Mouse (Mus musculus) skeletal muscle tissue, adult 2 months (tissue): ENCODE data around the gene Map4k1.

Experiments
- DNase-seq: peaks from one replicate; pipeline ENCODE4 v3.0.0-alpha.2; 2012; ENCODE audit warnings: low read depth, low spot score

Gene Map4k1

GRCm38 (mm10) chr7:28981651-28982273 lies at the start of gene Map4k1, which contains the start of gene Eif3k:
Gene Map4k1, plus strand, starts transcription at chr7:28982050.
Gene Eif3k, minus strand, starts transcription at chr7:28981864.
- peak; percentile 100 for DNase-seq

GRCm38 (mm10) chr7:28932421-28933041 lies 49.3 kb upstream of the Map4k1 start:
- DNase-seq, result no peak

- no peak for DNase-seq
These were observed 48.0 kb upstream of the Map4k1 start for GRCm38 (mm10) chr7:28933825-28934224.

- no peak for DNase-seq
These were observed 45.1 kb upstream of the Map4k1 start for GRCm38 (mm10) chr7:28936787-28937186.

- DNase-seq, result no peak
These were observed 43.2 kb upstream of the Map4k1 start for GRCm38 (mm10) chr7:28938654-28939053.

- DNase-seq, result no peak
These were observed 42.2 kb upstream of the Map4k1 start for GRCm38 (mm10) chr7:28939418-28940183.

GRCm38 (mm10) chr7:28941129-28941528 lies 40.7 kb upstream of the Map4k1 start:
- DNase-seq, result no peak

- DNase-seq, result no peak
These were observed 40.3 kb upstream of the Map4k1 start for GRCm38 (mm10) chr7:28941542-28941941.

- no peak for DNase-seq
These were observed 38.2 kb upstream of the Map4k1 start for GRCm38 (mm10) chr7:28943451-28944180.

GRCm38 (mm10) chr7:28944756-28945415 lies 37.0 kb upstream of the Map4k1 start:
- no peak for DNase-seq

GRCm38 (mm10) chr7:28945416-28946270 lies 36.2 kb upstream of the Map4k1 start:
- no peak for DNase-seq

- no peak for DNase-seq
These were observed 35.6 kb upstream of the Map4k1 start for GRCm38 (mm10) chr7:28946271-28946610.

GRCm38 (mm10) chr7:28948746-28949145 lies 33.1 kb upstream of the Map4k1 start:
- no peak for DNase-seq

- DNase-seq, result no peak
These were observed 32.6 kb upstream of the Map4k1 start for GRCm38 (mm10) chr7:28949298-28949697.

- DNase-seq, result no peak
These were observed 31.4 kb upstream of the Map4k1 start for GRCm38 (mm10) chr7:28950346-28951037.

GRCm38 (mm10) chr7:28951764-28952163 lies 30.1 kb upstream of the Map4k1 start:
- no peak for DNase-seq

- no peak for DNase-seq
These were observed 29.1 kb upstream of the Map4k1 start for GRCm38 (mm10) chr7:28952786-28953185.

- no peak for DNase-seq
These were observed 28.1 kb upstream of the Map4k1 start for GRCm38 (mm10) chr7:28953476-28954376.

- DNase-seq, result no peak
These were observed 27.1 kb upstream of the Map4k1 start for GRCm38 (mm10) chr7:28954773-28955172.
